Mouse (Mus musculus) leukemia stem cell, adult 10-12 weeks (primary cell): Measurements from ENCODE around the gene Unc93a2. TPM values are rescaled to one million over a fixed set of nuclear protein-coding genes. Genes with fewer than 3 reads are reported as not detected.

Source experiments
- polyA plus RNA-seq: library from polyadenylated mRNA; stranded (reverse); fragments of >175 nt; gene quantifications from 2 replicates; pipeline ENCODE4 v1.2.3, GENCODE M21; 2012; ENCODE audit warnings: low replicate concordance

Unc93a2 gene
- polyA plus RNA-seq: not detected in 2 replicates

DNA sequence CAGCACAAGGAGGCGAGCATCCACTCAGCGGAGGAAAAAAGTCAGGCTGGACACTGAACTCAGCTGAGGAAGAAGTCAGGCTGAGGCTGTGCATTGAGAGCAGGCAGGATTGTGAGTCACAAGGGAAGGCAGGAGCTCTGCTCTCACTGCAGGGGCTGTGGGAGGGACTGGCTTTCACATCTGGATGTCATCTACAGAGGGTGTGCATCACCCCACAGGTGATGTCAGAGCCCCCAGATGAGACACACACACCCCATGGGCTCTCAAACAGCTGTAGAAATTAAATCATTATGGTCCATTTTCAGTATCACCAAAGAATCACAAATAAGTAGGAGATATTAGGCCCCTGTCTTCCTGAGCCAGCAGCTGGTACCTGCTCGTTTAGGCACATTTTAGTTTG is at the start of gene Unc93a2:
Gene Unc93a2, minus strand, starts transcription at position 101 of the 400 bp plus-strand sequence.

DNA sequence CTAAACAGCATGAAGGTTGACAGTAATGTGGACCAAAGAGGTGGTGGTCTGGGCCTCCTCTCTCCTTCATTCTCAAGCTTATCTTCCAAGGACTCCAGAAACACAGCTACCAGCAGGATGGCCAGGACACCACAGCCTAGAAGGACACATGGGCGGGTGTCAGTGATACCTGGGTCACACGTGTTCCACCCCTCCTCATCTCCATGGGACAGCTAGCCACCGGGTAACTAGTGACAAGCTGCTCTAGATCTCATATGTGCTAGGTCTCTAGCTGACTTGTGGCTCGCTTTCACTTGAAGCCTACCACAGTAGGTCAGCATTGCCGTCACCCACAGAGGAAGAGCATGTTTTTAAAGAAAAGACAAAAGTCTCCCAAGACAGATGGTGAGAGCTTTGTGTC is 13.4 kb downstream of the Unc93a2 start, which contains the start of gene Gm49630:
Gene Gm49630, minus strand, starts transcription at position 101 of the 400 bp plus-strand sequence.

DNA sequence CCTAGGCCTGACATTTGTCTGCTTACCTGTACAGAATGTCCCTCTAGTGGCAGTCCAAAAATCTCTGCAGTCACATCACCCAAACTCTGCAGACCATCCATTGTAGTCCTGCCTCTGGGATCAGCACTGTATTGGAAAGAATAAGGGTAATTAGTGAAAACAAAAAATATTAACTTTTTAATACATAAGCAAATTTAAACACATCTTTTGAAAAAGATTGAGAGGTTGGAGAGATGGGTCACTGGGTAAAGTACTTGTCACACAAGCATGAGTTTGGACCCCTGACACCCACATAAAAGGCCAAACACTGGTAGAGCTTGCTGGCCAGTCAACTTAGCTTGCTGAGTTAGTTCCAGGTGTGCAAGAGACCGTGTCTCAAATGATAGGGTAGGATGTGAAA is 32.7 kb downstream of the Unc93a2 start, which contains the start of gene Ttll2:
Gene Ttll2, minus strand, starts transcription at position 101 of the 400 bp plus-strand sequence.

DNA sequence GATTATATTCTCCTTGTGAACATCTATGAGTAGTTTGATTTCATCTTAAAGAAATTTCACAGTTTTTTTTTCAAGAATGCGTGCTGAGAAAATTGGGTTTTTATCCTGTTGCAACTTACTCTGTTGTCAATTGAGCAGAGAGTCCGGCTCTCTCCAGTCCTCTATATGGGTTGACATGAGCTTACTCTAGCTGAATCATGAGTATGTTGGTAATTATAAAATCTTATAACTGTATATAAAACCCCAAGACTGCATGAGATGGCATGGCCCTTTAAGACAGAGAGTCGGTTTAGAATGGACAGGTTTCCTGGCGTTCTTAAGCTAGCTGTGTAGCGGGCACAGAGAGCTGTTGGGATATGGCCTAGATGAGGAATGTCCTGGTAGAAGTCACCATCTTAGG is 60.9 kb downstream of the Unc93a2 start, which contains the start of gene Tcp10a:
Gene Tcp10a, plus strand, starts transcription at position 301 of the 400 bp plus-strand sequence.

Other genes with a start within 250 kb of the Unc93a2 start
- 1.2 and 6.5 TPM in 2 replicates for gene Rps6ka2, start 215.3 kb downstream of the Unc93a2 start, polyA plus RNA-seq
- not detected in 2 replicates for gene Tcp10a, start 60.8 kb downstream of the Unc93a2 start, polyA plus RNA-seq
- not detected in 2 replicates for gene Ttll2, start 32.8 kb downstream of the Unc93a2 start, polyA plus RNA-seq
- not detected in 2 replicates for gene Gm49630, start 13.5 kb downstream of the Unc93a2 start, polyA plus RNA-seq